Mouse (Mus musculus): ENCODE data around the gene Zfp536.

The Zfp536 gene

GRCm38 (mm10) chr7:37689561-37690305 lies 83.7 kb downstream of the Zfp536 start:
- DNase-seq (ENCODE audit: low spot score in 2 of 2) = no peak

DNA sequence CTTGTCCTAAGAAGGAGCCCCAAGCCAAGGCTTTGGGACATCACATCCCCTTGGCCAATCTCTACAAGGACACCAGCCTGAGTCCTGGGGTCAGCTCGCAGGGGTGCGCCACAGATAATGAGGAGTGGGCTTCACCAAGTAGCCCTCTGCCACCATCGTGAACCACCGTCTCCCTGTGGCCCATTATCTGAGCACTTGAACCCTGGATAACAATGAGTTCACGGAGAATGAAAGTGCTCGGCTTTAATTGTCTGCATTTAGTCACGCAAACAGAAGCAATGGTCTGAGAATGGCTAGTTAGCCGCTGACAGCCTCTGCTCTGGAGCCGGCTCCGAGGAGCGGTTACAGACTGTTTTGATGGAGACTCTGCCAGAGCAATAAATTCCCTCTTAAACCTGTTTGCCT lies 84.3 kb downstream of the Zfp536 start:
- no peak for DNase-seq (ENCODE audit: low spot score in 2 of 2)

DNA sequence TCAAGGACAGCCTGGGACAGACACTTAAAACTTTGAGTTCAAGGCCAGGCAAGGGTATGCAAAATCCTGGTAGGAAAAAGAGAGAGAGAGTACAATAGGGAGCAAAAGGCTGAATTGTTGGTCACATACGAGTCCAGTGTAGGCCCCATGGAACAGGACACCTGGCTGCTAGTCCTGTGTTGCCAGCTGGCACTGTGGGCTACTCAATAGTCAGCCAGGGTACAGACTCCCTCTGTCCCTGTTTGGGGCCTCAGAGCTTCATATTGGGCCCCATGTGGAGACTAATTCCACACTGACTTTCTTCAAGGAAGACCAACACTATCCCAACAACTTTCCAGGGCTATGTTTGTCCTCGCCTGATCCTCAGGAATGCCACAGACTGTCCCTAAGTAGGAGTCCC lies 87.1 kb downstream of the Zfp536 start:
- no peak for DNase-seq (ENCODE audit: low spot score in 2 of 2)

GRCm38 (mm10) chr7:37685247-37685646 lies 88.2 kb downstream of the Zfp536 start:
- DNase-seq (ENCODE audit: low spot score in 2 of 2) = no peak

DNA sequence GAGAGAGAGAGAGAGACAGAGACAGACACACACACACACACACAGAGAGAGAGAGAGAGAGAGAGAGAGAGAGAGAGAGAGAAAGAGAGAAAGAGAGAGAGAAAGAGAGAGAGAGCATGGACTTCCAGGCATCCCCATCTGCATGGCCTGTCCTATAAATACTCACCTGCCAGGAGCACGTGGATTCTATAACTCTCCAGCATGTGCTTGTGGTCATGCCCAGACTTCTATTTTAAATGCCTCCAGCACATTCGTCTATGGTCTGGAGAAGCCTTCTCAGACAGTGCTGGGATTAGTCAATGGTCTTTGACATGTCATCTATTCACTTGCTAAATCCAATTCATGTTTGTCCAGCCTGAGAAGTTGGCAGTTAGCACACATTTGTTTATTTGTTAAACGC lies 92.1 kb downstream of the Zfp536 start:
- DNase-seq (ENCODE audit: low spot score in 2 of 2) = no peak

DNA sequence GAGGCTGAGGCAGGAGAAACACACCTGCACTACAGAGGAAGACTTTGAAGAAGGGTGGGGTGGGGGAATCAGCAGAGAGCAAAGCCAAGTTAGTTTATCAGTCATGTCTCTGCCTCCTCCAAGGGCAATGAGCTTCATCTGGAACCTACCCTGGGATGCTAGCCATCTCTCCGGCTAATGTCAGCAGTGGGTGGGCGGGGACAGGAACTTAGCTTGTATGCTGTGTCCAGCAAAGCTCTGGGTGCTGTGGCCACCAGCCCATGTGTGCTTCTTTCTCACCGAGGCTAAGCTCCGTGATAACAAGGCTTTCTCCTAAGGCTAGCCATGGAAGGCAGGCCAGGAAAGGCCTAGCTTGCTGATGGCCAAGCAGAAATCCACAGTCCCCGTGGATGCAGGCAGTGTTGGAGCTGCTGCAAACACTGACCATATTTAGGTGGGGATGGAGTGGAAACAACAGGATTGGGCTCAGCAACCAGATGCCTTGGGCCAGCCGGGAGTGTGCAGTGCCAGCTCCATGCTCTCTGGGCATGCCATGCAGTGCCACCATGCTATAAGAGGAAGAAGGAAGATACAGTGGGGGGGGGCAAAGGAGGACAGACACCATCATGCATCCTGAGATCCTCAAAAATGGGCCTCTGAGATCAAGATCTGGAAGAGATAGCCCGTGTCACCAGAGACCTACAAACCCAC lies 109.6 kb downstream of the Zfp536 start:
- DNase-seq (ENCODE audit: low spot score in 2 of 2) = no peak

- no peak for DNase-seq (ENCODE audit: low spot score in 2 of 2)
Observed at GRCm38 (mm10) chr7:37648671-37649070, 124.8 kb downstream of the Zfp536 start.

GRCm38 (mm10) chr7:37647917-37648615 lies 125.4 kb downstream of the Zfp536 start:
- DNase-seq (ENCODE audit: low spot score in 2 of 2) = no peak

DNA sequence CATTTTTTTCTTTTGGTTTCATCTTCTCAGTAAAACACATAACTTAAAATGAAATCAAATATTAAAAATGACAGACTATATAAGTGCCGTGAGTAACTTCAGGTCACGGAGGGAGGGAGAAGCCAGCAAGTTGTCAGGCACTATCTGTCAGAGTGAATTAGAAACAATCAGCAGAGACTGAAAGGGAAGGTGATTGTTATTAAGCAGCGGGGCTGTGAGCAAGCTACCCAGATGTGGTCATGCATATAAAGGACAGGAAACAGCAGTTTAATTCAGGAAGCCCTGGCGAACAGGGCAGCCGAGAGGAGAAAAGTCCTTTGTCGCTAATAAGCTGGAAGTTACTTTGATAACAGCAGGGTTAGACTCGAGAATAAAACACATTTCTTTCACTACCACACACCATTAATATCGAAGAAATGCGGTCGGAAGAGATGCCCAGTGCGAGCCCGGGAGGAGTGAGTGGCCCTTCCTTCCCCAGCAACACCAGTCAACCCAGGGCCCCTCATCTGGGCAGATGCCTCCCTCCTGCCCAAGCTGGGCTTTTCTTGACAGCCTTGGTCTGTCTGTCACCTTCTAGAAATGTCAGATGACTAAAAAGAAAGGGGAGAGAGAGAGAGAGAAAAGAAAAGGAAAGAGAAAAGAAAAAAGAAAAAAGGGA lies 133.6 kb downstream of the Zfp536 start:
- DNase-seq (ENCODE audit: low spot score in 2 of 2) = no peak

DNA sequence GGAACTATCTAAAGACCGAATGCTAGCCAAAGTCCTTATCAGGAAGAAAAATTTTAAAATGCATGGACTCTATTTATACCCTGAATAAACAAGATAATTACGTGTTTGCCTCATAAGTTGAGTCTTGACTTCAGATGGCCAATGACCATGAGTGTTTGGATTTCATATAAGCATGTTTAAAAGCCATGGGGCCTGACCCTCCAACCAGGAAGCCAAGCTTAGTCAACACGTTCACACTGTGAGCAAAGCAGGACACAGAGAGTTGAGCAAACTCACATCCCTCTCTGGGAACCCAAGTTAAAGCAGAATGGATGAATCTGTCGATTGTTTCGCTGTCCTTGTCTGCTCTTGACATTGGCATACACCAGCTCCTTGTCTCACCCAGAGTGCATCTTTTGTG lies 138.6 kb downstream of the Zfp536 start:
- no peak for DNase-seq (ENCODE audit: low spot score in 2 of 2)

DNA sequence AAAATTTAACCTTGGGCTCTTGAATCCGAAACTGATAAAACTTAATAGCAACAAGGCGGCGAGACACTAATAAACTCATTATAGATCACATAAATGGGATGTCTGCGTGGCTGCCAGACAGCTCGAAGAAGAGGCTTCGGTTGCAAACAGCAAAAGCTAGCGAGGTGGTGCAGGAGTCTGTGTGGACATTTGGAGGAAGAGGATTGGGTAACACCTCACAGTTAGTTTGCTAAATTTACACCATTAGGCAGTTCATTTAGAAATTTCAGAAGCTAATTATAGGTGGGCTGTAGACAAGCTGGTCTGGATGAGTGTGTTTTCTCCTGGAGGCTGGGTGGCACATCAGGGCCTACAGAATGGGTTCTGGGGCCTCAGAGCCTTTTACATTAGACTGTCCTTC lies 143.0 kb downstream of the Zfp536 start:
- DNase-seq (ENCODE audit: low spot score in 2 of 2) = no peak

GRCm38 (mm10) chr7:37627897-37628510 lies 145.4 kb downstream of the Zfp536 start:
- no peak for DNase-seq (ENCODE audit: low spot score in 2 of 2)

DNA sequence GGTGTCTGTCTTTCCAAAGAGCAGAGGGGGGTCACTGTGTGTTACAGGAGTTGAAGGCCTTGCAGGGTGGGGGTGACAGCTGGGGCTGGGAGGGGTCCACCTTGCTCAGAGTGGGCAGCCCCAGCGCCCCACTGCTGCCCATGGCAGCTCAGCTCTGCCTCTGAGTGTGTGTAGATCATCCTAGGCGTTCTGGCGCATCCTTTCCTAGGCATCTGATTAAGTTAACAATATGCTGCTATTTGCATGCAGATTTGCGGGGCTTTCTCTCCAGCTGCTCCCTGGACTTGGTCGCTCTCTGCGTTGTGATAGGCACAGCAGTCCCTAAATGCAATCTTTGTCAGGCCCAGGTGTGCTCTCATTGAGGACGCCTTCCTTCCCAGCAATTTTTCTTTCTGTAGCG lies 147.7 kb downstream of the Zfp536 start:
- no peak for DNase-seq (ENCODE audit: low spot score in 2 of 2)

GRCm38 (mm10) chr7:37624759-37625340 lies 148.6 kb downstream of the Zfp536 start:
- DNase-seq (ENCODE audit: low spot score in 2 of 2) = no peak

GRCm38 (mm10) chr7:37623903-37624758 lies 149.3 kb downstream of the Zfp536 start:
- DNase-seq (ENCODE audit: low spot score in 2 of 2) = no peak

DNA sequence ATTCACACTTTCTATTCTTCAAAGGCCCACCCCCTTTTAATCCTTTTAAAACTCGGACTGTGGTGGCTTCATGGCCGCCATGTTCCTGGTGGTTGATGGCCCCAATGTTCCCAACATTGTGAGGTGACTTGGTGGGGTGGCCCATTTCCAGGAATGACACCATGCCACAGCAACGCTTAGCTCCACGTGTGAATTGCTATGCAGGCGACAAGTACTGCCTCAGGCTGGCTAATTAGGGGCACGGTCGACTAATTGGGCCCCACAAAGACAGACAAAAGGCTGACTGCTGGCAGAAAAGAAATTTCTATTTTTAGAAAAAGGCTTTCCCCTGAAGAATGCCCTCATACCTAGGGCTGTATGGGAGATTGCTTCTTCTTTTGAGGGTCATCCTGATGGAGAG lies 154.2 kb downstream of the Zfp536 start:
- no peak for DNase-seq (ENCODE audit: low spot score in 2 of 2)

GRCm38 (mm10) chr7:37617880-37618279 lies 155.6 kb downstream of the Zfp536 start:
- DNase-seq (ENCODE audit: low spot score in 2 of 2) = no peak

- DNase-seq (ENCODE audit: low spot score in 2 of 2) = no peak
Observed at GRCm38 (mm10) chr7:37615932-37616331, 157.5 kb downstream of the Zfp536 start.

DNA sequence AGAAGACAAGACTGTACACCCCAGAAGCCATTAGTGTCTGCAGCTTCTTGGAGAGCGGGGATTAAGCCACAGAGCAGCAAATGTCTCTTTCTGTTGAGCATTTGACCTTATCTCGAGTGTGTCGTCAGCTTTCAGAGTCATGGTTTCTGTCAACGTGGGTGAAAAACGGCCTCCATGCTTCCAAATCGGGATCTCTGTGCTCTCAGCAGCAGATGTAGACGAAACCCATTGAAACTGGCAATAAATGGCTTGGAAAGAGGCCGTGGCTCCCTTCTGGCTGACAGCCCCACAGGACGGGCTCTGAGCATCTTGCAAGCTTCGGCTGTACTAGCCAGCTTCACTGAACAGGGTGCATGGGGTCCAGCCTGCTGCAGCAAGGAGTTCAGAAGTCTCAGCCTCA lies 159.1 kb downstream of the Zfp536 start:
- DNase-seq (ENCODE audit: low spot score in 2 of 2) = no peak

DNA sequence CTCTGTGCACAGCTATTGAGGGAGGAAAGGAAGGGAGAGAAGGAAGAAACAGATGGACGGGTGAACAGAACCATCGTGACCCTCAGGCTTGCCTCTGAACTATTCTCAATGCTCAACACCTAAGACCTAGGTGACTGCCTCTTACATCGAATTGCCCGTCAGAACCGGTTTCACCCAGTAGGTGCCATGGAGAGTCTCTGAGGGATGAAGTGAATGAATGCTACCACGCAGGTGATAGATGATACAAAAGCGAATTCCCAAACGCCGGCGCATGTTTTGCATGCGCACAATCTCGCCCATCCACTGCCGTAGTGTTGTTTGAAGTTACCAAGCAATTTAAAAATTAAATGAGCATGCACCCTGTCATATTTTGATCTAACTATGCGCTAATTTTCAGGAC lies 164.9 kb downstream of the Zfp536 start:
- DNase-seq (ENCODE audit: low spot score in 2 of 2) = no peak

GRCm38 (mm10) chr7:37607906-37608305 lies 165.5 kb downstream of the Zfp536 start:
- DNase-seq (ENCODE audit: low spot score in 2 of 2) = no peak
